Mouse (Mus musculus) midbrain, embryonic 13.5 days (tissue): ENCODE results near the gene Rpl22. TPM values are rescaled to one million over a fixed set of nuclear protein-coding genes. Genes with fewer than 3 reads are reported as not detected.

Experiments used
- ATAC-seq: fragments of 200-750 bp; cut with Nextera tagmentation; 2 replicates; pipeline ENCODE4 v1.8.0; 2017; ENCODE audit warnings: mild to moderate bottlenecking, moderate TSS enrichment, moderate library complexity
- H3K27ac ChIP-seq: fragments of 300-500 bp; sonication (generic); 2 replicates; pipeline ENCODE4 v1.5.1; 2015; ENCODE audit warnings: inconsistent platforms, mild to moderate bottlenecking, moderate library complexity
- H3K27me3 ChIP-seq: fragments of 300-500 bp; sonication (generic); 2 replicates; pipeline ENCODE4 v1.6.1; 2015; ENCODE audit warnings: mild to moderate bottlenecking, inconsistent platforms
- H3K36me3 ChIP-seq: fragments of 300-500 bp; sonication (generic); 2 replicates; pipeline ENCODE4 v1.6.1; 2015; ENCODE audit warnings: mild to moderate bottlenecking, inconsistent platforms
- H3K4me1 ChIP-seq: fragments of 300-500 bp; sonication (generic); replicated peaks from 2 replicates; pipeline ENCODE4 v1.6.1; 2015; ENCODE audit warnings: inconsistent platforms
- H3K4me2 ChIP-seq: fragments of 300-500 bp; sonication (generic); replicated peaks from 2 replicates; pipeline ENCODE4 v1.6.1; 2015; ENCODE audit warnings: moderate library complexity, mild to moderate bottlenecking, inconsistent platforms
- H3K4me3 ChIP-seq: fragments of 300-500 bp; sonication (generic); replicated peaks from 2 replicates; pipeline ENCODE4 v1.5.1; 2015; ENCODE audit warnings: mild to moderate bottlenecking, inconsistent platforms
- H3K9ac ChIP-seq: fragments of 300-500 bp; sonication (generic); replicated peaks from 2 replicates; pipeline ENCODE4 v1.6.1; 2015; ENCODE audit warnings: mild to moderate bottlenecking, inconsistent platforms
- H3K9me3 ChIP-seq: fragments of 300-500 bp; sonication (generic); 2 replicates; pipeline ENCODE4 v1.6.1; 2016; ENCODE audit warnings: mild to moderate bottlenecking, inconsistent platforms
- WGBS: fragments of 180-500 bp; shearing (Covaris S2); methylation state at CpG from one replicate; pipeline ENCODE4 v1.1.7; 2015; 5-methylcytosine and 5-hydroxymethylcytosine counted together
- polyA plus RNA-seq: library from polyadenylated mRNA; unstranded; fragments of >200 nt; fragmentation: Nextera tagmentation; extraction: Ambion mirVana; gene quantifications from 2 replicates; pipeline ENCODE4 v1.2.1, GENCODE M21; 2015

Rpl22 gene
- polyA plus RNA-seq, 1 experiment from 2014 or later = 217 TPM

DNA sequence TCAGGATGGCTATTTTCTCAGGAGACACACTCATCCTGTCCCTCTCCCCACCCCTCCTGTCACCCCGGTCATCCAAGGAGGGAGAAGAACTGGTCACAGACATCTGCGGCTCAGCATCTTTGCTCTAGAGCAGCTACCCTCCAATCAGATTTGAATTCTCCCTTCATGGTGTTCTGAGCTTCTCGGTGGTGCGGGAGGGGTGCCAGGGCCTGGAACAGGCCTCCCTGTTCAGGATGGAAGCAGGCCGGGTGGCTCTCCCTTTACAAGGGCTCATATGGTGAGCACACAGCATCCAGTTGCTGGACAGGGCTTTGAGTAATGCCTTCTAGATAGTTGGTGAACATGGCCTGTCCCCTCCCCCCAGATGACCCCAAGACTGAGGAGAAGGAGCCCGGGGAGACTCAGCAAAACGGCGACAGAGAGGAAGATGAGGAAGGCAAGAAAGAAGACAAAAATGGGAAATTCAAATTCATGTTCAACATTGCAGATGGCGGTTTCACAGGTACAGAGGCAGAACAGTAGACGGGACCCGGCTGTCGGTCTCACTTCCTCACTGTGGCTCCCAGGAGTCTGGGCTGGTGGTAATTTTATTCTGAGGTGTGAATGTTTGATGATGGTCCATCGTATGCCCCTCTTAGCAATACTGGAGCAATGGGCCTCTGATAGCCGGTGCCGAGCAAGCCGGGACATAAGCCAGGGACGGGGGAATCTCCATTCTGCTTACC, 57.1 kb downstream of the Rpl22 start:
- Histone ChIP-seq H3K4me2 (no peak overlapping the region), H3K27ac (no peak overlapping the region), H3K9ac (no peak overlapping the region), H3K36me3 (peaks cover 53% of the 10 kb centered on the region), H3K4me3 (no peak overlapping the region), H3K9me3 (no peaks in the 10 kb centered on the region), H3K4me1 (no peaks in the 10 kb centered on the region), H3K27me3 (0 out of 2 replicates have a peak, but pooled peaks cover 4% of the 10 kb centered on the region)
- no peak for ATAC-seq
- WGBS = 87% methylated on average over 17 of the region's 17 CpGs

Other genes with a start within 250 kb of the Rpl22 start
- gene Tnfrsf25, start 209.8 kb upstream of the Rpl22 start, polyA plus RNA-seq = 0.87 and 0.97 TPM in 2 replicates
- gene Espn, start 173.4 kb upstream of the Rpl22 start, polyA plus RNA-seq = 0.07 TPM in 1 of 2 replicates, not detected in the other
- 0.26 and 0.28 TPM in 2 replicates for gene Hes2, start 166.9 kb upstream of the Rpl22 start, polyA plus RNA-seq
- gene Acot7, start 147.6 kb upstream of the Rpl22 start, polyA plus RNA-seq = 206 and 218 TPM in 2 replicates
- gene Gpr153, start 51.5 kb upstream of the Rpl22 start, polyA plus RNA-seq = 6.0 and 8.1 TPM in 2 replicates
- gene Hes3, start 34.1 kb upstream of the Rpl22 start, polyA plus RNA-seq = 1.4 and 2.5 TPM in 2 replicates
- 18.1 and 19.0 TPM in 2 replicates for gene Icmt, start 28.5 kb upstream of the Rpl22 start, polyA plus RNA-seq
- gene Rnf207, start 6.7 kb upstream of the Rpl22 start, polyA plus RNA-seq = 4.7 TPM in 2 replicates
- gene Chd5, start 12.9 kb downstream of the Rpl22 start, polyA plus RNA-seq = 30.0 and 32.1 TPM in 2 replicates
- 6.2 and 6.5 TPM in 2 replicates for gene Nphp4, start 151.0 kb downstream of the Rpl22 start, polyA plus RNA-seq
- 21.7 and 21.9 TPM in 2 replicates for gene Kcnab2, start 152.1 kb downstream of the Rpl22 start, polyA plus RNA-seq